Mouse (Mus musculus): ENCODE measurements around the gene Neu4. TPM values are rescaled to one million over a fixed set of nuclear protein-coding genes. Genes with fewer than 3 reads are reported as not detected.

Gene Neu4
- polyA plus RNA-seq, 1 experiment from 2014 or later = not detected

GRCm38 (mm10) chr1:94011643-94012042 lies 8.6 kb upstream of the Neu4 start:
- ATAC-seq = no peak
- H3K4me1 ChIP-seq (replicated peaks) = no peaks in the 10 kb centered on the region
- H3K9me3 ChIP-seq = no peaks in the 10 kb centered on the region
- no peak overlapping the region for H3K27ac ChIP-seq
- H3K36me3 ChIP-seq = no peaks in the 10 kb centered on the region
- H3K4me3 ChIP-seq (replicated peaks) = no peak overlapping the region
- no peaks in the 10 kb centered on the region for H3K27me3 ChIP-seq
- no peak overlapping the region for H3K4me2 ChIP-seq (replicated peaks)
- WGBS = 72% methylated on average over 3 of the region's 3 CpGs
- H3K9ac ChIP-seq (replicated peaks) = no peak overlapping the region

- Histone ChIP-seq H3K27ac (no peak overlapping the region), H3K4me2 (replicated peaks) (no peak overlapping the region)
- 82% methylated on average over 12 of the region's 12 CpGs for WGBS
Measured at GRCm38 (mm10) chr1:94027506-94028108, 7.4 kb downstream of the Neu4 start.

GRCm38 (mm10) chr1:94028741-94029140 lies 8.5 kb downstream of the Neu4 start:
- H3K4me2 ChIP-seq (replicated peaks) = no peak overlapping the region
- no peak overlapping the region for H3K27ac ChIP-seq
- H3K9ac ChIP-seq (replicated peaks) = no peak overlapping the region
- H3K36me3 ChIP-seq = no peaks in the 10 kb centered on the region
- H3K27me3 ChIP-seq = no peaks in the 10 kb centered on the region
- ATAC-seq = no peak
- H3K4me1 ChIP-seq (replicated peaks) = no peaks in the 10 kb centered on the region
- H3K9me3 ChIP-seq = no peaks in the 10 kb centered on the region
- 88% methylated on average over 2 of the region's 2 CpGs for WGBS
- H3K4me3 ChIP-seq (replicated peaks) = no peak overlapping the region

More at GRCm38 (mm10) chr1:94027506-94028108, 7.4 kb downstream of the Neu4 start:
- no peaks in the 10 kb centered on the region for H3K4me1 ChIP-seq (replicated peaks)
- ATAC-seq = no peak
- H3K4me3 ChIP-seq (replicated peaks) = no peak overlapping the region
- H3K9me3 ChIP-seq = no peaks in the 10 kb centered on the region
- H3K27me3 ChIP-seq = no peaks in the 10 kb centered on the region
- no peaks in the 10 kb centered on the region for H3K36me3 ChIP-seq
- H3K9ac ChIP-seq (replicated peaks) = no peak overlapping the region

GRCm38 (mm10) chr1:94033075-94033602 lies 12.9 kb downstream of the Neu4 start:
- no peak overlapping the region for H3K4me2 ChIP-seq (replicated peaks)
- no peaks in the 10 kb centered on the region for H3K9me3 ChIP-seq
- no peaks in the 10 kb centered on the region for H3K27me3 ChIP-seq
- ATAC-seq = no peak
- H3K4me3 ChIP-seq (replicated peaks) = no peak overlapping the region
- no peak overlapping the region for H3K9ac ChIP-seq (replicated peaks)
- 90% methylated on average over 2 of the region's 2 CpGs for WGBS
- H3K36me3 ChIP-seq = no peaks in the 10 kb centered on the region
- H3K27ac ChIP-seq = no peak overlapping the region
- peaks cover 6% of the 10 kb centered on the region for H3K4me1 ChIP-seq (replicated peaks)

GRCm38 (mm10) chr1:94034984-94035743 lies 14.9 kb downstream of the Neu4 start:
- Histone ChIP-seq H3K27me3 (no peaks in the 10 kb centered on the region), H3K9ac (replicated peaks) (peak overlapping the region; percentile 61), H3K4me2 (replicated peaks) (peak overlapping the region; percentile 60), H3K4me3 (replicated peaks) (peak overlapping the region; percentile 38), H3K4me1 (replicated peaks) (peaks cover 6% of the 10 kb centered on the region), H3K27ac (peak overlapping the region; percentile 78), H3K9me3 (no peaks in the 10 kb centered on the region), H3K36me3 (no peaks in the 10 kb centered on the region)
- peak; percentile 95 for ATAC-seq
- under 1% methylated on average over 25 of the region's 25 CpGs for WGBS

GRCm38 (mm10) chr1:94040391-94040790 lies 20.1 kb downstream of the Neu4 start:
- no peak overlapping the region for H3K27ac ChIP-seq
- no peak overlapping the region for H3K4me2 ChIP-seq (replicated peaks)
- H3K27me3 ChIP-seq = no peaks in the 10 kb centered on the region
- 92% methylated on average over 2 of the region's 2 CpGs for WGBS
- no peak overlapping the region for H3K9ac ChIP-seq (replicated peaks)
- peaks cover 6% of the 10 kb centered on the region for H3K4me1 ChIP-seq (replicated peaks)
- H3K9me3 ChIP-seq = no peaks in the 10 kb centered on the region
- no peak overlapping the region for H3K4me3 ChIP-seq (replicated peaks)
- ATAC-seq = no peak
- H3K36me3 ChIP-seq = no peaks in the 10 kb centered on the region

- no peak for ATAC-seq
- no peak overlapping the region for H3K27ac ChIP-seq
- no peaks in the 10 kb centered on the region for H3K4me1 ChIP-seq (replicated peaks)
- H3K9ac ChIP-seq (replicated peaks) = no peak overlapping the region
- H3K27me3 ChIP-seq = no peaks in the 10 kb centered on the region
- no peak overlapping the region for H3K4me3 ChIP-seq (replicated peaks)
- H3K36me3 ChIP-seq = no peaks in the 10 kb centered on the region
- H3K9me3 ChIP-seq = no peaks in the 10 kb centered on the region
- 84% methylated on average over 3 of the region's 3 CpGs for WGBS
- H3K4me2 ChIP-seq (replicated peaks) = no peak overlapping the region
Measured at GRCm38 (mm10) chr1:94045559-94045958, 25.3 kb downstream of the Neu4 start.

- Histone ChIP-seq H3K9me3 (no peaks in the 10 kb centered on the region), H3K27ac (no peak overlapping the region), H3K4me1 (replicated peaks) (no peaks in the 10 kb centered on the region), H3K4me3 (replicated peaks) (no peak overlapping the region), H3K4me2 (replicated peaks) (no peak overlapping the region), H3K27me3 (no peaks in the 10 kb centered on the region), H3K36me3 (no peaks in the 10 kb centered on the region), H3K9ac (replicated peaks) (no peak overlapping the region)
- no peak for ATAC-seq
- WGBS = 80% methylated on average over 4 of the region's 4 CpGs
Measured at GRCm38 (mm10) chr1:94046544-94046943, 26.3 kb downstream of the Neu4 start.

GRCm38 (mm10) chr1:94051104-94051503 lies 30.9 kb downstream of the Neu4 start:
- ATAC-seq = no peak
- Histone ChIP-seq H3K4me1 (replicated peaks) (no peaks in the 10 kb centered on the region), H3K36me3 (no peaks in the 10 kb centered on the region), H3K27ac (no peak overlapping the region), H3K9me3 (no peaks in the 10 kb centered on the region), H3K4me2 (replicated peaks) (no peak overlapping the region), H3K9ac (replicated peaks) (no peak overlapping the region), H3K27me3 (no peaks in the 10 kb centered on the region), H3K4me3 (replicated peaks) (no peak overlapping the region)
- WGBS = 91% methylated on average over 5 of the region's 5 CpGs

GRCm38 (mm10) chr1:94052373-94052772 lies 32.1 kb downstream of the Neu4 start, which contains the start of gene Pdcd1:
TSS of gene Pdcd1 (minus strand) at chr1:94052553.
- no peak within 1 kb of the TSS for H3K27ac ChIP-seq
- H3K4me2 ChIP-seq (replicated peaks) = no peak within 1 kb of the TSS
- no peaks in the 10 kb centered on the region for H3K9me3 ChIP-seq
- H3K36me3 ChIP-seq = no peaks in the 10 kb centered on the region
- no peak for ATAC-seq
- WGBS = 72% methylated on average over 6 of the region's 6 CpGs
- H3K4me3 ChIP-seq (replicated peaks) = no peak within 1 kb of the TSS
- no peak within 1 kb of the TSS for H3K9ac ChIP-seq (replicated peaks)
- no peaks in the 10 kb centered on the region for H3K27me3 ChIP-seq
- no peaks in the 10 kb centered on the region for H3K4me1 ChIP-seq (replicated peaks)

GRCm38 (mm10) chr1:94053530-94054216 lies 33.4 kb downstream of the Neu4 start:
- H3K27ac ChIP-seq = no peak overlapping the region
- H3K4me1 ChIP-seq (replicated peaks) = no peaks in the 10 kb centered on the region
- no peak overlapping the region for H3K9ac ChIP-seq (replicated peaks)
- H3K9me3 ChIP-seq = no peaks in the 10 kb centered on the region
- no peaks in the 10 kb centered on the region for H3K27me3 ChIP-seq
- no peak overlapping the region for H3K4me2 ChIP-seq (replicated peaks)
- no peaks in the 10 kb centered on the region for H3K36me3 ChIP-seq
- ATAC-seq = no peak
- WGBS = 72% methylated on average over 7 of the region's 7 CpGs
- H3K4me3 ChIP-seq (replicated peaks) = no peak overlapping the region

GRCm38 (mm10) chr1:94054481-94054880 lies 34.2 kb downstream of the Neu4 start:
- H3K36me3 ChIP-seq = no peaks in the 10 kb centered on the region
- no peak overlapping the region for H3K4me2 ChIP-seq (replicated peaks)
- no peak overlapping the region for H3K4me3 ChIP-seq (replicated peaks)
- ATAC-seq = no peak
- H3K9ac ChIP-seq (replicated peaks) = no peak overlapping the region
- 78% methylated on average over 1 of the region's 1 CpGs for WGBS
- no peaks in the 10 kb centered on the region for H3K4me1 ChIP-seq (replicated peaks)
- H3K27me3 ChIP-seq = no peaks in the 10 kb centered on the region
- no peak overlapping the region for H3K27ac ChIP-seq
- no peaks in the 10 kb centered on the region for H3K9me3 ChIP-seq

Measured in midbrain, embryonic 13.5 days (tissue).